Mouse (Mus musculus): ENCODE results near the gene Gm21693.
"Not testable (repeated sequence)": the region's sequence is repeated elsewhere in the genome, so short reads cannot be mapped to it uniquely, and the experiment has no call there.

Gene Gm21693

DNA sequence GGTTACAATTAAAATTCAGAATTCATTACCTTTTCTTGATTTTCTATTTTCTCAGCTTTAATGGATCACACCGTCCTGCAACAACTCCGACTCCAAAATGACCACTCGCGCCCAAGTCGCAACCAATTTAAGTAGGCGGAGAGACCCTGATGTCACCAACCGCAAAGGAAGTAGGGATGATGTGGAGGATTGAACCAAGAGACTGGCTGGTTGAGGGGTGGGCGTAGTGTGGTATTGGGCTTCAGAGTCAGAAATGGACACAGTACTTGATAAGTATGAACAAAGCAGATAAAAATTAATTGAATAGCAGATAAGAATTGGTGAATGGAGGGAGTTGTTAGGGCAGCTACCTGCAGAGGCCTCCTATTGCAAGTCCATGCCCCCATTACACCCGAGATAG, at the start of gene Gm21693:
Gene Gm21693 (minus strand): TSS at position 101 of the 400 bp plus-strand sequence.
- not testable (repeated sequence) for DNase-seq

DNA sequence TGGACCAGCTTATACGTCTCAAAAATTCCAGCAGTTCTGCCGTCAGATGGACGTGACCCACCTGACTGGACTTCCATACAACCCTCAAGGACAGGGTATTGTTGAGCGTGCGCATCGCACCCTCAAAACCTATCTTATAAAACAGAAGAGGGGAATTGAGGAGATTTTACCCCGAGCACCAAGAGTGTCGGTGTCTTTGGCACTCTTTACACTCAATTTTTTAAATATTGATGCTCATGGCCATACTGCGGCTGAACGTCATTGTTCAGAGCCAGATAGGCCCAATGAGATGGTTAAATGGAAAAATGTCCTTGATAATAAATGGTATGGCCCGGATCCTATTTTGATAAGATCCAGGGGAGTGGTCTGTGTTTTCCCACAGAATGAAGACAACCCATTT, 4.5 kb downstream of the Gm21693 start:
- not testable (repeated sequence) for DNase-seq

DNA sequence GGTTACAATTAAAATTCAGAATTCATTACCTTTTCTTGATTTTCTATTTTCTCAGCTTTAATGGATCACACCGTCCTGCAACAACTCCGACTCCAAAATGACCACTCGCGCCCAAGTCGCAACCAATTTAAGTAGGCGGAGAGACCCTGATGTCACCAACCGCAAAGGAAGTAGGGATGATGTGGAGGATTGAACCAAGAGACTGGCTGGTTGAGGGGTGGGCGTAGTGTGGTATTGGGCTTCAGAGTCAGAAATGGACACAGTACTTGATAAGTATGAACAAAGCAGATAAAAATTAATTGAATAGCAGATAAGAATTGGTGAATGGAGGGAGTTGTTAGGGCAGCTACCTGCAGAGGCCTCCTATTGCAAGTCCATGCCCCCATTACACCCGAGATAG, 38.8 kb downstream of the Gm21693 start, which contains the start of gene Gm21677:
Gene Gm21677 (minus strand): TSS at position 101 of the 400 bp plus-strand sequence.
- not testable (repeated sequence) for DNase-seq
